Mouse (Mus musculus) heart, embryonic 16.5 days (tissue): ENCODE measurements around the gene Gm47985. TPM values are rescaled to one million over a fixed set of nuclear protein-coding genes. Genes with fewer than 3 reads are reported as not detected.

ENCODE experiments used
- ATAC-seq: fragments of 200-750 bp; cut with Nextera tagmentation; replicated peaks from 2 replicates; pipeline ENCODE4 v1.8.0; 2017; ENCODE audit warnings: moderate number of reproducible peaks; ENCODE audit not compliant: insufficient read depth, low FRiP score; ENCODE audit errors: extremely low read depth
- H3K27ac ChIP-seq: fragments of 300-500 bp; sonication (generic); 2 replicates; pipeline ENCODE4 v1.5.1; 2014; ENCODE audit warnings: mild to moderate bottlenecking, low read length, control low read depth, moderate library complexity
- H3K27me3 ChIP-seq: fragments of 300-500 bp; sonication (generic); 2 replicates; pipeline ENCODE4 v1.6.1; 2014; ENCODE audit warnings: low read length, mixed read lengths; ENCODE audit not compliant: control insufficient read depth, insufficient read depth
- H3K36me3 ChIP-seq: fragments of 300-500 bp; sonication (generic); 2 replicates; pipeline ENCODE4 v1.6.1; 2014; ENCODE audit not compliant: control insufficient read depth, insufficient read depth
- H3K4me1 ChIP-seq: fragments of 300-500 bp; sonication (generic); 2 replicates; pipeline ENCODE4 v1.6.1; 2014; ENCODE audit warnings: low read length, mixed read lengths; ENCODE audit not compliant: control insufficient read depth, insufficient read depth
- H3K4me2 ChIP-seq: fragments of 300-500 bp; sonication (generic); 2 replicates; pipeline ENCODE4 v1.6.1; 2014; ENCODE audit warnings: low read depth, mild to moderate bottlenecking, control low read depth, low read length
- H3K4me3 ChIP-seq: fragments of 300-500 bp; sonication (generic); 2 replicates; pipeline ENCODE4 v1.5.1; 2014; ENCODE audit warnings: mild to moderate bottlenecking, control low read depth, low read length
- H3K9ac ChIP-seq: fragments of 300-500 bp; sonication (generic); 2 replicates; pipeline ENCODE4 v1.6.1; 2014; ENCODE audit warnings: low read length, control low read depth
- H3K9me3 ChIP-seq: fragments of 300-500 bp; sonication (generic); replicated peaks from 2 replicates; pipeline ENCODE4 v1.6.1; 2016; ENCODE audit warnings: low read length; ENCODE audit not compliant: control insufficient read depth
- whole genome bisulfite sequencing: fragments of 180-500 bp; shearing (Covaris S2); extraction: QIAGEN DNeasy Blood & Tissue Kit; methylation state at CpG from one replicate; pipeline ENCODE4 v1.1.7; 2014; 5-methylcytosine and 5-hydroxymethylcytosine counted together
- polyA plus RNA-seq: library from polyadenylated mRNA; unstranded; fragments of >200 nt; fragmentation: Nextera tagmentation; extraction: Ambion mirVana; gene quantifications from 2 replicates; pipeline ENCODE4 v1.2.1, GENCODE M21; 2015

Gm47985 gene
- polyA plus RNA-seq, 1 experiment from 2014 or later = 0.28 TPM

DNA sequence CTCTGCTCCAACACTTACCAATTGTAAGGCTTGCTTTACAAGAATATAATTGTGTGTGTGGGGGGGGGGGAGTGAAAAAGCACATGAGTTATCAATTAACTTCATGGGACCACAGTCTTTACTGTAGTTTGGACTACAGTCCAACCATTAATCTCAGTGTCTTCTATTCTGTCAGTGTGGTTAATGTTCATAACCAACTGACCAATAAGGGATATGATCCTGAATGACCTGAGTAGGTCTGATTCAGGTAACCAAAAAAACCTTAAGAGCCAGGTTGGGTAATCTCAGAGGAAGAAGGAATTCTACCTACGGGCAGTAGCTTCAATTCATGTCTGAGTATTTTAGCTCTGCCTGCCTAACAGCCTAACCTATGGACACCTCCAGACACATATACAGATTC is 42.2 kb downstream of the Gm47985 start:
- Histone ChIP-seq H3K9ac (no peak overlapping the region), H3K4me1 (0 out of 2 replicates have a peak, but pooled peaks cover 2% of the 10 kb centered on the region), H3K27me3 (no peaks in the 10 kb centered on the region), H3K9me3 (no peaks in the 10 kb centered on the region), H3K4me3 (no peak overlapping the region), H3K27ac (no peak overlapping the region), H3K4me2 (no peak overlapping the region), H3K36me3 (no peaks in the 10 kb centered on the region)
- ATAC-seq = no peak
- WGBS = 95% methylated on average over 1 of the region's 1 CpGs

DNA sequence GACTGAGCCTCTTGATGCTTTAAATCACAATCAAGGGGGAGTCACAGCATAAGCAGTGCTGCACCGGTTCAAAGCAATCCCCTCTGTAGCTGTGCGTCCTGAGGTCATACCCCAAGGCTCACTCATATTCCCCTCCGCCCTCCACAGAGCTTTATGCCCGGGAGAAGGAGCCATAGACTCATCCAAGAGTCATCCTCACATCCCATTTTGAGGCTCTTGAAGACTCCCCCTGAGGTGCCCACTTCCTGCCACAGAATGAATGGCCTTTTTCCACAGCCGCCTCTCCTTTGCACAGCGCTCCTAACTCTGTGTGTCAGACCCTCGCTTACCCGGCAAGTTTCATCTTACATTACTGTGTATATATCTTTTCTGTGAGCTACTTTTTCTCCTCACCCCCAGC is 45.2 kb downstream of the Gm47985 start:
- Histone ChIP-seq H3K4me2 (no peak overlapping the region), H3K9me3 (no peaks in the 10 kb centered on the region), H3K4me3 (no peak overlapping the region), H3K27ac (no peak overlapping the region), H3K27me3 (no peaks in the 10 kb centered on the region), H3K9ac (no peak overlapping the region), H3K36me3 (no peaks in the 10 kb centered on the region), H3K4me1 (0 out of 2 replicates have a peak, but pooled peaks cover 2% of the 10 kb centered on the region)
- ATAC-seq = no peak
- 79% methylated on average over 8 of the region's 8 CpGs for WGBS

- no peak overlapping the region for H3K4me2 ChIP-seq
- no peak for ATAC-seq
These were observed 46.1 kb downstream of the Gm47985 start for GRCm38 (mm10) chr1:151228320-151228989.

GRCm38 (mm10) chr1:151232346-151232745 is 50.0 kb downstream of the Gm47985 start:
- H3K27me3 ChIP-seq = no peaks in the 10 kb centered on the region
- no peak overlapping the region for H3K4me3 ChIP-seq
- H3K4me2 ChIP-seq = no peak overlapping the region
- H3K9me3 ChIP-seq = peaks cover 4% of the 10 kb centered on the region; the same call in 1 of the 2 replicates
- H3K27ac ChIP-seq = no peak overlapping the region
- H3K36me3 ChIP-seq = no peaks in the 10 kb centered on the region
- H3K4me1 ChIP-seq = peaks cover 8% of the 10 kb centered on the region; the same call in 1 of the 2 replicates
- no peak overlapping the region for H3K9ac ChIP-seq
- 76% methylated on average over 3 of the region's 3 CpGs for WGBS
- ATAC-seq = no peak

More at GRCm38 (mm10) chr1:151228320-151228989, 46.1 kb downstream of the Gm47985 start:
- no peaks in the 10 kb centered on the region for H3K27me3 ChIP-seq
- no peaks in the 10 kb centered on the region for H3K36me3 ChIP-seq
- no peak overlapping the region for H3K9ac ChIP-seq
- WGBS = 59% methylated on average over 1 of the region's 1 CpGs
- H3K4me3 ChIP-seq = no peak overlapping the region
- no peak overlapping the region for H3K27ac ChIP-seq
- no peaks in the 10 kb centered on the region for H3K9me3 ChIP-seq
- H3K4me1 ChIP-seq = no peaks in the 10 kb centered on the region

DNA sequence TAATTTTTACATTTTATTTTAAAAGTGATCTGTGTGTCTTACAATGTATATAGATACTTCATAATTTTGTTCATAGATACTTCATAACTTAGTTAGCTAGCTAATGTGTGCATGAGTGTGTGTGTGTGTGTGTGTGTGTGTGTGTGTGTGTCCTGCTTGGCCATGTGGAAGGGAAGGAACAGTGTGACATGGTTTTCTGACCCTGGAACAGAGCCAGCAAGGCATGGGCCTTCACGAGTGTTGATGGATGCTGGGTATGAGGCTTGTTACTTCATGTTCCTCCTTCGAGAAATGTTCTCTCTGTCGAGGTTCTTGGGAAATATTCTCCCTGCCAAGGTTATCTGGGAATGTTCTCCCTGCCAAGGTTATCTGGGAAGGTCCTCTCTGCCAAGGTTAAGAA is 51.4 kb downstream of the Gm47985 start:
- H3K4me3 ChIP-seq = no peak overlapping the region
- no peak overlapping the region for H3K27ac ChIP-seq
- peaks cover 13% of the 10 kb centered on the region for H3K4me1 ChIP-seq
- no peak overlapping the region for H3K4me2 ChIP-seq
- H3K9ac ChIP-seq = no peak overlapping the region
- H3K9me3 ChIP-seq = peaks cover 4% of the 10 kb centered on the region; the same call in 1 of the 2 replicates
- WGBS = 68% methylated on average over 3 of the region's 3 CpGs
- no peaks in the 10 kb centered on the region for H3K27me3 ChIP-seq
- no peak for ATAC-seq
- no peaks in the 10 kb centered on the region for H3K36me3 ChIP-seq

Other genes with a start within 250 kb of the Gm47985 start
- 18.1 and 20.7 TPM in 2 replicates for gene Hmcn1, start 189.1 kb upstream of the Gm47985 start, polyA plus RNA-seq
- gene Gm8947, start 9.8 kb downstream of the Gm47985 start, polyA plus RNA-seq = not detected in 2 replicates
- not detected in 2 replicates for gene Gm47995, start 15.9 kb downstream of the Gm47985 start, polyA plus RNA-seq
- gene 3110040M04Rik, start 21.6 kb downstream of the Gm47985 start, polyA plus RNA-seq = not detected in 2 replicates
- gene Gm47996, start 27.6 kb downstream of the Gm47985 start, polyA plus RNA-seq = not detected in 2 replicates
- gene Ivns1abp, start 161.9 kb downstream of the Gm47985 start, polyA plus RNA-seq = 360 and 367 TPM in 2 replicates
- 13.4 and 14.6 TPM in 2 replicates for gene Swt1, start 245.9 kb downstream of the Gm47985 start, polyA plus RNA-seq
- gene Trmt1l, start 246.0 kb downstream of the Gm47985 start, polyA plus RNA-seq = 41.2 and 45.6 TPM in 2 replicates